Mouse (Mus musculus): ENCODE results near the gene Tfeb.

Tfeb gene

DNA sequence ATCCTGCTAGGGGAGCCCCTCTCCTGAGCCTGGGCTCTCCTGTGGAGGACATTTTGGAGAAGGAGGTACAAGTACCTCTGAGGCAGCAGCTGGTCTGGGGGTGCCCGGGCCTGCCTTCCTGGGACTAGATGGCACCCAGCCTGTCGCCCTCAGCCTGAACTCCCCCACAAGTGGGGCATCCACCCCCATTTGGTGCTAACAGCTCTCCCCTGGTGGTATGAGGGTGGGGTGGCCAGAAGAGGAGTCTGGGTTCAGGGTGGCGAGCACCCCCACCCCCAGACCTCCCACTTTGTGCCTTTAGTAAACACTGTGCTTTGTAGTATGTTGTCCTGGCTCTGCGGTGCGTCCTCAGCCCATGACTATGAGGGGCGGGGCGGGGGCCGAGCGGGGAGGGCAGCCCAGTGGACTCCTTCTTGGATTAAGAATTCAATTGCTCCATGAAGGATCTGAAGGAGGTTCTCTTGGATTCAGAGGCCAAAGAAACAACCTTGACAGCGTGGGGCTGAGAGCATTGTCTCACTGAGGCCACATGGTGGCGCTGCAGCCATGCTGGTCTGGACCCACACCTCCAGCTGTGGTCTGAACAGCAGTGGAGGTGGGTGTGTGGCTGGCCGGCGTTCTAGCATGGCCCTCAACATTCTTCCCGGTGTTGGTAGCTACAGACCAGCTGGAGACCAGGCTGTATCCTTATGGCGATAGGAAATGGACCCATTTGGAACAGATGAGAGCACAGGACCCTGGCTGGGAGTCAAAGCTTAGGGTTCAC lies 55.5 kb downstream of the Tfeb start:
- no peak for DNase-seq

DNA sequence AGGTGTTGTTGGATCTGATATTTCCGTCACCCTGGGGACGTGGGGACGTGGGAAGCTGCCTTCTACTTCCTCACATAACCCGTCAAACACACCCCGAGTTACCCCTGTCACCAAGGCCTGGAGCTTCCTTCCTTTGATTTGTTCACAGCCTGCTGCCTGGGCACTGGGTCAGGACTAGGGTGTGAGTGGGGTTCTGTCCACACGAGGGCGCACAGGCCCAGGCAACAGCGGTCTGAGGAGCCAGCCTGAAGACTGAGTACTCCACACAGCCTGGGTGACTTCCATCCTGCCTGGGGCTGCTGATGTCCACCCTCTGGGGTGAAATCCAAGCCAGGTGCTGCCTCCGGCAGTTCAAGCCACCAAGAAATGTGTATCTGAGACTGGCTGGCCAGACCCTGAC lies 56.5 kb downstream of the Tfeb start:
- peak; percentile 83 for DNase-seq

DNA sequence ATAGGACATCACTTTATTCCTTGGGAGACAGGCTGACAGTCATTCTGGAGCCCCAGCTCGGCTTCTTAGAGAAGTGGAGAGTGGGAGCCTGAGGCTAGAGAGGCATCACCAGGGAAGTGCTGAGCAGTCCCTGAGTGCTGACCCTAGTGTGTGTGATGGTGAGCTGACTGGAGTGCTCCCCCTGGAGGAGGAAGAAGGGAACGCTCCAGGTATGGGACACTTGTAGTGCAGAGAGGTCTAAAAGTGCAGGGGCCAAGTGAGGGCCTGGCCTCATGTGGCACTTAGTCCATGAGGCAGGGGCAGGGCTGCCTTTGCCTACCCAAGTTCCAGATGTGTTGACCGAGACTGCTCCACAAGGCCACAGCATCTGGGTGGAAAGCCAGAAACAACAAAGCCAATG lies 58.6 kb downstream of the Tfeb start:
- peak; percentile 46 for DNase-seq

DNA sequence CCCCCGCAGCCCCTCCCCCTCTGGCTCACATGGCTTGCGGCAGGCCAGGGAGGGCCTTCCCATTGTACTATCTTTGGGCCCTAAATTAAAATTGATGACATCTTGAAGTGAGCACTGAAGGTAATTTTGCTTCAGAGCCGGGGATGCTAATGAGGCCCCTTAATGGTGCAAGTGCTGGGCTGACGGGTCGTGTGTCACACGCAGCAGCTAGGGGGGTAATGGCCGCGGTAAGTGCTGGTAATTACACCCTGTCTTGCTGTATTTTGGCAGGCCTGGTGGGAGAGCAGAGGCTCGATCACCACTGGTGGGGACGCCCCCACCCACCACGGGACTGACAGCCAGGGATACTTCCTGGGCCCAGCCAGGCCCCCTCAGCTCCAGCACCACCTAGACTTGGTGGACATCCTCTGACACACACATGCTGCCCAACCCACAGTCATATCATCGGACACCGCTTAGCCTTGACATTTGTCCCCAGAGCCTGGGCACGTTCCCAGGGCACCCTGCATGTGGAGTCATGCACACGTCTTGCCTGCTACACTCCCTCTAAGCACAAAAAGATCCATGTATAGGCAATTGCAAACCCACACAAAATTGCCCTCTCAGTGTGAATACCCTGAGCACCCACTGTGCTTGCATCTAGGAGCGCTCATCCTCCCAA lies 59.5 kb downstream of the Tfeb start:
- DNase-seq, result no peak

DNA sequence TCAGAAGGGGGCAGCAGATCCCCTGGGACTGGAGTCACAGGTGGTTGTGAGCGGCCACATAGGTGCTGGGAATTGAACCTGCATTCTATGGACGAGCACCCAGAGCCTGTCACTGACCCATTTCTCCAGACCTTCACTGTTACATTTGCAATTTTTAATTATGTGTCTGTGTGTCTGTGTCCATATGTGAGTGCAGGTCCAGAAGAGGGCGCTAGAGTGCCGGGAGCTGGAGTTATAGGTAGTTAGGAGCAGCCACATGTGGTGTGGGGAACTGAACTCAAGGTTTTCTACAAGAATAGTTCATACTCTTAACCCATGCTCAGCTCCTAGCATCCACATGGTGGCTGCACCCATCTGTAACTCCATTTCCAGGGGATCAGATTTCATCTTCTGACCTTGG lies 60.1 kb downstream of the Tfeb start:
- no peak for DNase-seq

DNA sequence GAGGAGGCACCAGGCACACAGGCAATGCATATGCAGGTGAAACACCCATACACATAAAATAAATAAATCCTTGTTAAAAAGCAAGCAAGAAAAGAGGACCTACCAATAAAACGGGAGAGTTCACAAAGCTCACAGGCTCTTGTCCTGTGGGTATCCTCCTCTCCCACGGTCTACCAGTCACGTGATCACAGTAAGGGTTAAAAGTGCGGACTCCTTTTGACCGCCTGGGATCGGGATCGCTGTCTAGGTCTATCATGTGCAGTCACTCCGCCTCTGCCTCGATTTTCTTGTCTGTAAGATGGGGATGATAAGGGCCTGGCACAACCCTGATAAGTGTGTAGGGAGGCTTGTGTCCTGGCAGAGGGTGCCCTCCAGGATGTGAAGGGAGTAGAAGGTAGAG lies 60.6 kb downstream of the Tfeb start:
- DNase-seq, result no peak

GRCm38 (mm10) chr17:47802806-47803205 lies 66.0 kb downstream of the Tfeb start:
- DNase-seq, result no peak

DNA sequence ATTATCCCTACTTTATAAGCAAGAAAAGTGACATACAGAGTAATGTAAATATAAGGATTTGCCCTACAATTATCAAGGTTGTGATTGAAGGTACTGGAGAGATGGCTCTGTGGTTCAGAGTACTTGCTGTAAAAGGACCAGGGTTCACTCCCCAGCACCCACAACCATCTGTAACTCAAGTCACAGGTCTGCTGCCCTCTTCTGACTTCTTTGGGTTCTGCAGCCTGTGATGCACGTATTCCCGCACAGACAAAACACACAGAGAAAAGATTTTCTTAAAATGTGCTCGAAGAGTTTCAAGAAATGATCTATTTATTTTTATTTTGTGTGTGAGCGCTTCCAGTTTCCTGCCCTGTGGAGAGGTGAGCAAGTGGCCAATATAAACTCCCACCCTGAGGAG lies 66.8 kb downstream of the Tfeb start:
- DNase-seq, result no peak

- no peak for DNase-seq
These were observed 68.4 kb downstream of the Tfeb start for GRCm38 (mm10) chr17:47805047-47805835.

GRCm38 (mm10) chr17:47806230-47806629 lies 69.4 kb downstream of the Tfeb start:
- DNase-seq, result no peak

DNA sequence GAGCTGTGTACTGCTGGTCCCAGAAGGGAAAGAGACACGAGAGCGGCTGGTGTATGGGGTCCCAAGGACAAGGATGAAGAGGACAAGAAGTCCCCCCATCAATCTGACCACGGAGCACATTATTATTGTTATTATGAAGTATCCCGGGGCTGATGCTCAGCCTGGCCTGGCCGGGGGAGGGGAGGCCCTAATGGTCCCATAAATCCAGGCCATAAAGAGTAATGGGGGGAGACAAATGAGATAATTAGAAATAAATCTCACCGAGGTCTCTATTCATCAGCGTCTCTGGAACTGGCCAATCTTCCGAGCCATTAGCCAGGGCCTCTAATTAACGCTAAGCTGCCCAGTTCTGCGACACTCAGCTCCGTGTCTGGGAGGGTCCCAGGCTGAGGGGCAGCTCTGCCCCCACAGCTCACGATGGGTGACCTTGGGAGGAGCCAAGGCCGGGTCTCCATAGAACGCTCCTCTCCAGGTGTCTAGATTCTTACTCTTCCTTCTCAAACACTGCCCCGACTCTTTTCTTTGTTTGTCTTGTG lies 74.5 kb downstream of the Tfeb start:
- no peak for DNase-seq

DNA sequence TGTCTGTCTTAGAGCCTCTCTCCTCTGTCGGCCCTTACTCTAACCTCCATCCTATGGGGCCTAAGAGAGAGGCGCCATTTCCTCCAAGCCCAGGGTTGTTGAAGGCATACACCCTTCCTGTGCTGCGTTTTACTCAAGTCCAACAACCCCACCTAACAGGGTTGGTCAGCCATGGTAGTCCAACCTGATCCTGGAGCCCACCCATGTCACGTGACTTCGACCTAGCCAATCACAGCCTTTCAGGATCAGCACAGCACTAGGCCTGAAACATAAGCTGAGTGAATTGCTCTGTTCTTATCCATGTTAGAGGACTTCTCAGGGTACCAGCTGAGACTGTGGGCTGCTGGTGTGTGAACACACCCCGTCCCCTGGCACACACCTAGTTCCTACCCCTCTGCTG lies 75.4 kb downstream of the Tfeb start:
- no peak for DNase-seq

DNA sequence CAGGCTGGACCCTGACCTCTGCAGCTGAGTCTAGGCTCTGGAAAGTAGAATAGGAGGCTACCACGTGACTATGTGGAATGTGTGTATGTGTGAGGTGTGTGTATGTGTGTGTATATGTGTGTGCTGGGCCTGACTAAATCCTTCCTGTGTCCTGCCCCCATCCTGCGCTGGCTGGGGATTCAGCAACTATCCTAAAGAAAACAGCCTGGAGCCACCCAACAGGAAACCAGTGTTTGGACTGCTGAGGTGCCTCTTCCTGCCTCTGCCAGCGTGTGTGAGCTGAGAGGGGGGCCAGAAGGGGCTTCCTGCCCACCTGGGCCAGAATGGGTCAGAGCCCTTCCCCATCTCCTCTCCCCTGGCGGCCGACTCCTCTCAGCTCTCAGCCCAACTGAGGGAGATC lies 76.8 kb downstream of the Tfeb start:
- no peak for DNase-seq

- no peak for DNase-seq
These were observed 77.7 kb downstream of the Tfeb start for GRCm38 (mm10) chr17:47814496-47814895.

DNA sequence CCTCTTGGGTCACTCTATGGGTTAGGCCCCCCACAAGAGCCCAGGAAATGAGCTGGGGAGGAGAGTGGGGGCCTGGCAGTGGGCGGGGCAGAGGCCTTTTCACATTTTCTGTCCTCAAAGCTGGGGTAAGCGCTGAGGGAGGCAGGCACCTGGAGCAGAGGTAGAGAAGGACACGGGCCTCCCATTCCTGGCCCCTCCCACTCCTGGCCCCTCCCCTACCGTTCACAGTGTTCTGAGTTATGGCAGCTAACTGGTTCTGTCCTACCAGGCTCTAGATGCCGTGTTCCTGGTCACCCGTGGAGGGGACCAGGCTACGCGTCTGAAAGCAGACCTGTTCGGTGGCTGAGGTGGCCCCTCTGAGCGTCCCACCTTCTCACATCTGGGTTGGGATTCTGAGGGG lies 78.6 kb downstream of the Tfeb start:
- DNase-seq, result no peak

DNA sequence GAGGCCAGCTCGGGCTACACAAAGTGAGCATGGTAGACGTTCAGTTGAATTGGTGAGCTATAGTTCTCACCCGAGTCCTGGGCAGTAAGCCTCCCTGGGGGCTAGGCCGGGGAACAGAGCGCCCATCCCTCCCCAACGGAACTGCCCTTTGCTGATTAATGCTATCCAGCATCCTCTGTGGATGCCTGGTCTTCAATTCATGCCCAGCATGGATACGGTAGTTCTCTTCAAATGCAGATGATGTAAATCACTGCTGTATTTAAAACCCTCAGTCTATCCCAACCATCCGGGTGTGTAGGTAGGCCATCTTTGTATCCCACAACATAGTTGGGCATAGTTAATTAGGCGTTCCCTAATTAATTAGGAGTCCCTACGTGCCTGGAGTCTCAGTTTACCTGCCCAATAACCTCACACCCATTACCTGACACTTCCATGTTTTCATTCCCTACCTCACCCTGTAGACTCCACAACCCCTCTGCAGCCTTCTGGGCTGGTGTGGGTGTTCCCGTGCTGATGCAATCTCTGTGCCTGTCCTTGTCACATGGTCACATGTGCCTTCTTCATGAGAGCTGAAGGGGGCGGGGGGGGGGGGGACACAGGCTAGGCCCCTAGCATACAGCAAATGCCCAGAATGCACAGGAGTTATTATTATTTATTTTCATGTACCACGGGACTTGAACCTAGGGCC lies 81.4 kb downstream of the Tfeb start:
- DNase-seq, result no peak

GRCm38 (mm10) chr17:47821339-47821738 lies 84.5 kb downstream of the Tfeb start:
- DNase-seq, result no peak

- no peak for DNase-seq
These were observed 94.3 kb downstream of the Tfeb start for GRCm38 (mm10) chr17:47831161-47831560.

GRCm38 (mm10) chr17:47831772-47832171 lies 94.9 kb downstream of the Tfeb start:
- DNase-seq, result no peak

DNA sequence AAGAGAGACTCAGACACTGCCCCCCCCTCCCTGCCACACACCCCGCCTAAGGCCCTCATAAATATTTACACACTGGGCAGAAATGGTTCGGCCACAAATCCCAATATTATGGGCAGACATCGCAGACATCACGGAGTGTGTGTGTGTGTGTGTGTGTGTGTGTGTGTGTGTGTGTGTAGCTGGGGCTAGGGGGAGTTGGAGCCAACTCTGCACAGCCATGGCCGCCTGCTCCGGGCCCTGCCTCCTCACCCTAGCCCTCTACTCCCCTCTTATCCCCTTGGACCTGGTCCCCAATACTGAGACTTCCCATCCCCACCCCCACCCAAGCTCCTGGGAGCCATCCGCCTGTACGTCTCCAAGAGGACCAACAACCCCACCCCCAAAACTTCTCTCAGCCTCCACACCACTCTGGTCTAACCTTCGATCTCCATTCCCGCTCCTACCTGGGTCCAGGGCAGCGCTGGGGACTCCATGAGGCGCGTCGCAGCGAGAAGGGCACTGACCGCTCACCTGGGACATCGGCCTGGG lies 95.7 kb downstream of the Tfeb start:
- DNase-seq, result no peak

DNA sequence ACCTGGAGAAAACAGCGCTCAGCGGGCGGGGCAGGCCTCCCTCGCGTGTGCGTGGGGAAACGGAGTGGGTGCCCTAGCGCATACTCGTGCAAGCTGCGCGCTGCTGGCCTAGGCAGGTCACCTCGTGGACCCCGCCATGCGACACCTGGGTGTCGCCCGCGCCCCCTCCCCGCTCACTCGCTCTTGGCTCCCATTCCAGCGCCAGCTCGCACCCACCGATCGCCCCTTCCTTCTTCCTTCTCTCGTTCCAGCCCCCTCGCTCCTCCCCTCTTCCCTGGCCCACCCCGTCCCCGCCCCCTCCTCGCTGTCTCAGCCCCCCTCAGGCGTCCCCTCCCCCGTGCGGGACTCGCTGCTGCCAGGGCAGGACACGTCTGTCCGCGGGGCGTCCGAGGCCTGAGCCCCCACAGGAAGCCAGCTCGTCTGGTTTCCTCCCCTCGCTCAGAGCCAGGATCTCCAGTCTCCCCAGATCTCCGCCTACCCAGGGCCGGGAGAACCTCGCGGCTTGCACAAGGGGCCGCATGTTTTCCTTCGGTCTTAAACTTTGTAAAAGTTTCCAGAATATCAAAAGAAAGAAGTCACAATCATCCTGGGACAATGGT lies 96.3 kb downstream of the Tfeb start:
- DNase-seq, result no peak
